Mouse (Mus musculus): ENCODE measurements around the gene Msx1.

DNA sequence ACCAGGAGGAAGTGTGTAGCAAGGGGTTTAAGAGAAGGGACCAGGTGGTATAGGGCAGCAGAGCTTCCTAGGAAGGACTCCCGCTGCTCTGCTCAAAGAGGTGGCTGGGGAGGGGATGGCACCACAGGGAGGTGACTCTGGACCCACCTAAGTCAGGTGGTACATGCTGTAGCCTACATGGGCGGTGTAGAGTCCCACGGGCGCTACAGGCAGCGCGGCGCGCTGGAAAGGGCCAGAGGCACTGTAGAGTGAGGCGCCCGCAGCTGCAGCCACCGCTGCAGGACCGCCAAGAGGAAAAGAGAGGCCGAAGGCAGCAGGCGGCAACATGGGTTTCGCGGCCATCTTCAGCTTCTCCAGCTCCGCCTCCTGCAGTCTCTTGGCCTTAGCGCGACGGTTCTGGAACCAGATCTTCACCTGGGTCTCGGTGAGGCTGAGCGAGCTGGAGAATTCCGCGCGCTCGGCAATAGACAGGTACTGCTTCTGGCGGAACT, 3.2 kb downstream of the Msx1 start:
- TF ChIP-seq POLR2A (IDR thresholded peaks at IDR 0.05; ENCODE audit: low read depth, low read length) (no peak), CTCF (conservative IDR thresholded peaks at IDR 0.05; ENCODE audit: insufficient read depth, insufficient read length, low read depth, low read length) (no peak)

All from kidney, adult 2 months (tissue).